Mouse (Mus musculus): ENCODE data around the gene Slc7a15.

The Slc7a15 gene

DNA sequence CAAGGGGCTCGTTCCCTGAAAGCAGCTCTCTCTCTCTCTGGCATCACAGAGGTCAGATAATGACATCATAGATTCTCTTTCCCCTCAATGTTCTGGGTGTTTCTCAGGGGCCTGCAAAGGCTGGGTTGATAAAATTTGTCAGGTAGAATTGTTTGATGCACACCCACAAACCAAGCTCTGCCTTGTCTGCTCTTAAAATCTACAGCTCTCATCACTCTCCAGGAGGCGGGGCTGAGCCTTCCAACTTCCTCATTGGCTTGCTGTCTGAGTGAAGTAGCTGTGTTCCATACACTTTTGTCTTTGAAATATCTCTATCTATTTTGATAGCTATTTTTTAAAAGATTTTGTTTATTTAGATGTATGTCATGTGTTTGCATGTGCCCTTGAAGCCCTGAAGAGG, 116.7 kb downstream of the Slc7a15 start:
- DNase-seq (ENCODE audit: low read depth, low spot score) = no peak

Measured in c-Kit-negative CD71-positive TER-119-positive erythroid progenitor cells, embryonic 14.5 days (primary cell).